Mouse (Mus musculus) liver, embryonic 15.5 days (tissue): ENCODE measurements around the gene Wdr91. TPM values are rescaled to one million over a fixed set of nuclear protein-coding genes. Genes with fewer than 3 reads are reported as not detected.

Experiments used
- ATAC-seq: fragments of 200-750 bp; cut with Nextera tagmentation; 2 replicates; pipeline ENCODE4 v1.8.0; 2017; ENCODE audit warnings: moderate number of reproducible peaks, mild to moderate bottlenecking, moderate library complexity; ENCODE audit not compliant: insufficient read depth
- H3K27ac ChIP-seq: fragments of 300-500 bp; sonication (generic); replicated peaks from 2 replicates; pipeline ENCODE4 v1.5.1; 2015; ENCODE audit warnings: mild to moderate bottlenecking, inconsistent platforms
- H3K27me3 ChIP-seq: fragments of 300-500 bp; sonication (generic); 2 replicates; pipeline ENCODE4 v1.6.1; 2015; ENCODE audit warnings: mild to moderate bottlenecking, inconsistent platforms
- H3K36me3 ChIP-seq: fragments of 300-500 bp; sonication (generic); replicated peaks from 2 replicates; pipeline ENCODE4 v1.6.1; 2015; ENCODE audit warnings: moderate library complexity, mild to moderate bottlenecking, inconsistent platforms
- H3K4me1 ChIP-seq: fragments of 300-500 bp; sonication (generic); replicated peaks from 2 replicates; pipeline ENCODE4 v1.6.1; 2015; ENCODE audit warnings: inconsistent platforms
- H3K4me2 ChIP-seq: fragments of 300-500 bp; sonication (generic); 2 replicates; pipeline ENCODE4 v1.6.1; 2015; ENCODE audit warnings: moderate library complexity, mild to moderate bottlenecking, inconsistent platforms
- H3K4me3 ChIP-seq: fragments of 300-500 bp; sonication (generic); replicated peaks from 2 replicates; pipeline ENCODE4 v1.5.1; 2015; ENCODE audit warnings: mild to moderate bottlenecking, inconsistent platforms
- H3K9ac ChIP-seq: fragments of 300-500 bp; sonication (generic); 2 replicates; pipeline ENCODE4 v1.6.1; 2015; ENCODE audit warnings: moderate library complexity, mild to moderate bottlenecking, inconsistent platforms
- H3K9me3 ChIP-seq: fragments of 300-500 bp; sonication (generic); replicated peaks from 2 replicates; pipeline ENCODE4 v1.6.1; 2016; ENCODE audit warnings: inconsistent platforms
- WGBS: fragments of 180-500 bp; shearing (Covaris S2); methylation state at CpG from one replicate; pipeline ENCODE4 v1.1.7; 2015; ENCODE audit warnings: mixed read lengths; ENCODE audit not compliant: insufficient replicate concordance; 5-methylcytosine and 5-hydroxymethylcytosine counted together
- polyA plus RNA-seq: library from polyadenylated mRNA; unstranded; fragments of >200 nt; fragmentation: Nextera tagmentation; extraction: Ambion mirVana; gene quantifications from 2 replicates; pipeline ENCODE4 v1.2.1, GENCODE M21; 2015

Gene Wdr91
- polyA plus RNA-seq, 1 experiment from 2014 or later, result 10.2 TPM

GRCm38 (mm10) chr6:34877509-34878321 lies 33.0 kb downstream of the Wdr91 start, which contains the start of gene Cyren:
Gene Cyren, minus strand, starts transcription at chr6:34878060.
- peak within 1 kb of the TSS; percentile 87 for H3K27ac ChIP-seq
- WGBS, result under 1% methylated on average over 56 of the region's 56 CpGs
- peak within 1 kb of the TSS; percentile 74 for H3K4me2 ChIP-seq
- peaks cover 59% of the 10 kb centered on the region for H3K4me1 ChIP-seq
- no peaks in the 10 kb centered on the region for H3K9me3 ChIP-seq
- peak; percentile 80 for ATAC-seq
- peaks cover 50% of the 10 kb centered on the region for H3K36me3 ChIP-seq
- H3K9ac ChIP-seq, result peak within 1 kb of the TSS; percentile 88
- H3K27me3 ChIP-seq, result no peaks in the 10 kb centered on the region
- peak within 1 kb of the TSS; percentile 84 for H3K4me3 ChIP-seq

- Histone ChIP-seq H3K9ac (peak overlapping the region; percentile 88), H3K4me3 (peak overlapping the region; percentile 84), H3K4me1 (peaks cover 66% of the 10 kb centered on the region), H3K27ac (peak overlapping the region; percentile 87), H3K36me3 (peaks cover 44% of the 10 kb centered on the region), H3K27me3 (no peaks in the 10 kb centered on the region), H3K9me3 (no peaks in the 10 kb centered on the region), H3K4me2 (peak overlapping the region; percentile 74)
- WGBS, result 9% methylated on average over 2 of the region's 2 CpGs
- ATAC-seq, result peak; percentile 51
These were observed 33.9 kb downstream of the Wdr91 start for GRCm38 (mm10) chr6:34876835-34877156.

- Histone ChIP-seq H3K36me3 (peaks cover 38% of the 10 kb centered on the region), H3K4me2 (peak overlapping the region; percentile 74), H3K9ac (peak overlapping the region; percentile 88), H3K27me3 (no peaks in the 10 kb centered on the region), H3K27ac (peak overlapping the region; percentile 87), H3K4me1 (peaks cover 67% of the 10 kb centered on the region), H3K9me3 (no peaks in the 10 kb centered on the region), H3K4me3 (peak overlapping the region; percentile 84)
- WGBS, result 12% methylated on average over 12 of the region's 12 CpGs
- peak; percentile 42 for ATAC-seq
These were observed 34.5 kb downstream of the Wdr91 start for GRCm38 (mm10) chr6:34875966-34876834.

- Histone ChIP-seq H3K36me3 (peaks cover 30% of the 10 kb centered on the region), H3K4me1 (peaks cover 74% of the 10 kb centered on the region), H3K9me3 (no peaks in the 10 kb centered on the region), H3K4me2 (peak overlapping the region; percentile 74), H3K9ac (peak overlapping the region; percentile 35), H3K4me3 (peak overlapping the region; percentile 30), H3K27ac (peak overlapping the region; percentile 87), H3K27me3 (no peaks in the 10 kb centered on the region)
- ATAC-seq, result no peak
- 17% methylated on average over 15 of the region's 15 CpGs for WGBS
These were observed 35.4 kb downstream of the Wdr91 start for GRCm38 (mm10) chr6:34875268-34875761.

GRCm38 (mm10) chr6:34874101-34874921 lies 36.4 kb downstream of the Wdr91 start:
- Histone ChIP-seq H3K36me3 (peaks cover 20% of the 10 kb centered on the region; the same call in 1 of the 2 replicates), H3K4me1 (peaks cover 82% of the 10 kb centered on the region), H3K9ac (peak overlapping the region; percentile 25), H3K27ac (peak overlapping the region; percentile 87), H3K4me2 (peak overlapping the region; percentile 74), H3K27me3 (no peaks in the 10 kb centered on the region), H3K4me3 (peak overlapping the region; percentile 30), H3K9me3 (no peaks in the 10 kb centered on the region)
- 21% methylated on average over 21 of the region's 21 CpGs for WGBS
- peak; percentile 46 for ATAC-seq

- H3K4me1 ChIP-seq, result peaks cover 86% of the 10 kb centered on the region
- peak overlapping the region; percentile 87; the same call in 1 of the 2 replicates for H3K27ac ChIP-seq
- no peak overlapping the region for H3K4me2 ChIP-seq
- peaks cover 14% of the 10 kb centered on the region; the same call in 1 of the 2 replicates for H3K36me3 ChIP-seq
- WGBS, result 71% methylated on average over 10 of the region's 10 CpGs
- ATAC-seq, result no peak
- no peak overlapping the region for H3K9ac ChIP-seq
- H3K9me3 ChIP-seq, result no peaks in the 10 kb centered on the region
- no peaks in the 10 kb centered on the region for H3K27me3 ChIP-seq
- no peak overlapping the region for H3K4me3 ChIP-seq
These were observed 37.8 kb downstream of the Wdr91 start for GRCm38 (mm10) chr6:34872871-34873270.

- no peak for ATAC-seq
- no peaks in the 10 kb centered on the region for H3K9me3 ChIP-seq
- H3K27me3 ChIP-seq, result no peaks in the 10 kb centered on the region
- 75% methylated on average over 7 of the region's 7 CpGs for WGBS
- H3K4me3 ChIP-seq, result no peak overlapping the region
- H3K4me2 ChIP-seq, result no peak overlapping the region
- H3K36me3 ChIP-seq, result peaks cover 14% of the 10 kb centered on the region; the same call in 1 of the 2 replicates
- H3K4me1 ChIP-seq, result peaks cover 86% of the 10 kb centered on the region
- H3K9ac ChIP-seq, result no peak overlapping the region
- peak overlapping the region; percentile 87; the same call in 1 of the 2 replicates for H3K27ac ChIP-seq
These were observed 38.7 kb downstream of the Wdr91 start for GRCm38 (mm10) chr6:34871929-34872328.

- ATAC-seq, result no peak
- Histone ChIP-seq H3K4me1 (peaks cover 86% of the 10 kb centered on the region), H3K27ac (peak overlapping the region; percentile 80; the same call in 1 of the 2 replicates), H3K9me3 (no peaks in the 10 kb centered on the region), H3K27me3 (no peaks in the 10 kb centered on the region), H3K4me2 (no peak overlapping the region), H3K4me3 (no peak overlapping the region), H3K9ac (no peak overlapping the region), H3K36me3 (peaks cover 14% of the 10 kb centered on the region; the same call in 1 of the 2 replicates)
- WGBS, result 74% methylated on average over 5 of the region's 5 CpGs
These were observed 40.0 kb downstream of the Wdr91 start for GRCm38 (mm10) chr6:34870724-34871123.

- peak overlapping the region; percentile 19; the same call in 1 of the 2 replicates for H3K9ac ChIP-seq
- no peaks in the 10 kb centered on the region for H3K27me3 ChIP-seq
- 43% methylated on average over 5 of the region's 5 CpGs for WGBS
- H3K4me1 ChIP-seq, result peaks cover 86% of the 10 kb centered on the region
- 0 out of 2 replicates have a peak overlapping the region, but pooled peaks have one; percentile 62 for H3K4me2 ChIP-seq
- no peaks in the 10 kb centered on the region for H3K9me3 ChIP-seq
- H3K36me3 ChIP-seq, result peaks cover 14% of the 10 kb centered on the region; the same call in 1 of the 2 replicates
- H3K27ac ChIP-seq, result peak overlapping the region; percentile 80
- H3K4me3 ChIP-seq, result no peak overlapping the region
- ATAC-seq, result no peak
These were observed 40.5 kb downstream of the Wdr91 start for GRCm38 (mm10) chr6:34870136-34870535.
